Mouse (Mus musculus) G1E (cell line): Measurements from ENCODE around the gene Zbed3.

Source experiments
- CTCF ChIP-seq: IDR thresholded peaks from 2 replicates; pipeline ENCODE4 v1.5.1; 2012; ENCODE audit warnings: low read depth, low read length, inconsistent platforms, mixed read lengths
- GATA1 ChIP-seq: IDR thresholded peaks from 2 replicates; pipeline ENCODE4 v1.6.1; 2012; ENCODE audit warnings: borderline replicate concordance, low read length, inconsistent platforms, mixed read lengths
- GATA2 ChIP-seq: IDR thresholded peaks from 2 replicates; pipeline ENCODE4 v1.6.1; 2012; ENCODE audit warnings: low read depth, low read length, inconsistent platforms, borderline replicate concordance
- POLR2AphosphoS5 ChIP-seq: IDR thresholded peaks from 2 replicates; pipeline ENCODE4 v1.6.1; 2012; ENCODE audit warnings: low read depth, low read length, inconsistent platforms; ENCODE audit not compliant: insufficient replicate concordance
- TAL1 ChIP-seq: conservative IDR thresholded peaks from 2 replicates; pipeline ENCODE4 v1.6.1; 2012; ENCODE audit warnings: low read depth, low read length, inconsistent platforms, mixed read lengths

GRCm38 (mm10) chr13:95375554-95375914 lies 52.1 kb downstream of the Zbed3 start:
- TF ChIP-seq CTCF = no peak
- TF ChIP-seq TAL1 = no peak
- TF ChIP-seq GATA1 = no peak
- TF ChIP-seq POLR2AphosphoS5 = no peak
- no peak for TF ChIP-seq GATA2
